Mouse (Mus musculus) liver, embryonic 12.5 days (tissue): ENCODE measurements around the gene Gm6020. TPM values are rescaled to one million over a fixed set of nuclear protein-coding genes. Genes with fewer than 3 reads are reported as not detected.
"Not testable (repeated sequence)": the region's sequence is repeated elsewhere in the genome, so short reads cannot be mapped to it uniquely, and the experiment has no call there.

Experiments used
- ATAC-seq: fragments of 200-750 bp; cut with Nextera tagmentation; 2 replicates; pipeline ENCODE4 v1.8.0; 2017; ENCODE audit warnings: moderate number of reproducible peaks, mild to moderate bottlenecking, moderate library complexity
- H3K27ac ChIP-seq: fragments of 300-500 bp; sonication (generic); 2 replicates; pipeline ENCODE4 v1.5.1; 2016; ENCODE audit warnings: mild to moderate bottlenecking
- H3K27me3 ChIP-seq: fragments of 300-500 bp; sonication (generic); replicated peaks from 2 replicates; pipeline ENCODE4 v1.6.1; 2016; ENCODE audit warnings: mild to moderate bottlenecking, moderate library complexity
- H3K36me3 ChIP-seq: fragments of 300-500 bp; sonication (generic); 2 replicates; pipeline ENCODE4 v1.6.1; 2016; ENCODE audit warnings: mild to moderate bottlenecking, moderate library complexity
- H3K4me1 ChIP-seq: fragments of 300-500 bp; sonication (generic); 2 replicates; pipeline ENCODE4 v1.6.1; 2016
- H3K4me2 ChIP-seq: fragments of 300-500 bp; sonication (generic); 2 replicates; pipeline ENCODE4 v1.6.1; 2016; ENCODE audit warnings: mild to moderate bottlenecking, moderate library complexity
- H3K4me3 ChIP-seq: fragments of 300-500 bp; sonication (generic); 2 replicates; pipeline ENCODE4 v1.5.1; 2016; ENCODE audit warnings: mild to moderate bottlenecking, moderate library complexity
- H3K9ac ChIP-seq: fragments of 300-500 bp; sonication (generic); 2 replicates; pipeline ENCODE4 v1.6.1; 2016; ENCODE audit warnings: mild to moderate bottlenecking, moderate library complexity
- H3K9me3 ChIP-seq: fragments of 300-500 bp; sonication (generic); replicated peaks from 2 replicates; pipeline ENCODE4 v1.6.1; 2016; ENCODE audit warnings: mild to moderate bottlenecking, moderate library complexity
- WGBS: fragments of 180-500 bp; shearing (Covaris S2); methylation state at CpG from one replicate; pipeline ENCODE4 v1.1.7; 2016; ENCODE audit not compliant: insufficient replicate concordance; 5-methylcytosine and 5-hydroxymethylcytosine counted together
- polyA plus RNA-seq: library from polyadenylated mRNA; unstranded; fragments of >200 nt; fragmentation: Nextera tagmentation; extraction: Ambion mirVana; gene quantifications from 2 replicates; pipeline ENCODE4 v1.2.1, GENCODE M21; 2016

Gene Gm6020
- polyA plus RNA-seq: not detected in 2 replicates

DNA sequence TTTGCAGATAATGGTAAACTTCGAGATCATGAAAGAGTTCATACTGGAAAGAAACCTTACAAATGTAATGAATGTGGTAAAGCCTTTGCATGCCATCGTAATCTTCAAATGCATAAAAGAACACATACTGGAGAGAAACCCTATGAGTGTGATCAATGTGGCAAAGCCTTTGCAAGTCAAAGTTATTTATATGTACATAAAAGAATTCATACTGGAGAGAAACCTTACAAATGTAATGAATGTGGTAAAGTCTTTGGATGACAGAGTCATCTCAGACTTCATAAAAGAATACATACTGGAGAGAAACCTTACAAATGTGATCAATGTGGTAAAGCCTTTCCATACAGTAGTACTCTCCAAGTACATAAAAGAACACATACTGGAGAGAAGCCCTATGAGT, at the start of gene Gm6020:
Gene Gm6020, plus strand, starts transcription at position 301 of the 400 bp plus-strand sequence.
- ATAC-seq: not testable (repeated sequence)

GRCm38 (mm10) chr19:61138655-61139054, 45.0 kb upstream of the Gm6020 start:
- Histone ChIP-seq H3K4me3 (no peak overlapping the region), H3K9me3 (no peaks in the 10 kb centered on the region), H3K4me2 (no peak overlapping the region), H3K4me1 (peaks cover 26% of the 10 kb centered on the region), H3K27me3 (no peaks in the 10 kb centered on the region), H3K36me3 (peaks cover 10% of the 10 kb centered on the region), H3K9ac (no peak overlapping the region), H3K27ac (no peak overlapping the region)
- ATAC-seq: no peak

More for the DNA sequence above, at the start of gene Gm6020:
- H3K4me2 ChIP-seq, H3K27ac ChIP-seq, H3K27me3 ChIP-seq, H3K4me1 ChIP-seq, H3K36me3 ChIP-seq, H3K9ac ChIP-seq, H3K4me3 ChIP-seq, H3K9me3 ChIP-seq: not testable (repeated sequence)
- 60% methylated on average over 2 of the region's 2 CpGs for WGBS

- Histone ChIP-seq H3K4me1 (peaks cover 26% of the 10 kb centered on the region), H3K9ac (peak within 1 kb of the TSS; percentile 77), H3K4me2 (peak within 1 kb of the TSS; percentile 68), H3K36me3 (peaks cover 3% of the 10 kb centered on the region), H3K27me3 (no peaks in the 10 kb centered on the region), H3K9me3 (no peaks in the 10 kb centered on the region), H3K4me3 (peak within 1 kb of the TSS; percentile 71), H3K27ac (peak within 1 kb of the TSS; percentile 78)
- peak; percentile 100 for ATAC-seq
- 1% methylated on average over 18 of the region's 18 CpGs for WGBS
Observed at GRCm38 (mm10) chr19:61140342-61141206, 43.1 kb upstream of the Gm6020 start, which contains the start of gene Zfp950. Gene Zfp950 (minus strand): TSS chr19:61140840.

- Histone ChIP-seq H3K4me1 (peaks cover 26% of the 10 kb centered on the region), H3K4me3 (peak overlapping the region; percentile 71), H3K27me3 (no peaks in the 10 kb centered on the region), H3K9ac (peak overlapping the region; percentile 77), H3K27ac (peak overlapping the region; percentile 78; the same call in 1 of the 2 replicates), H3K4me2 (peak overlapping the region; percentile 68), H3K9me3 (no peaks in the 10 kb centered on the region), H3K36me3 (no peaks in the 10 kb centered on the region; the same call in 1 of the 2 replicates)
- WGBS: 25% methylated on average over 4 of the region's 4 CpGs
- no peak for ATAC-seq
Observed at GRCm38 (mm10) chr19:61141299-61141698, 42.4 kb upstream of the Gm6020 start.

- H3K9me3 ChIP-seq: 0 out of 2 replicates have a peak, but pooled peaks cover 3% of the 10 kb centered on the region
- peak; percentile 86 for ATAC-seq
- peak overlapping the region; percentile 56 for H3K4me3 ChIP-seq
- H3K4me1 ChIP-seq: peaks cover 9% of the 10 kb centered on the region; the same call in 1 of the 2 replicates
- 8% methylated on average over 8 of the region's 8 CpGs for WGBS
- no peaks in the 10 kb centered on the region for H3K36me3 ChIP-seq
- H3K27ac ChIP-seq: no peak overlapping the region
- peak overlapping the region; percentile 54; the same call in 1 of the 2 replicates for H3K9ac ChIP-seq
- H3K27me3 ChIP-seq: no peaks in the 10 kb centered on the region; the same call in 1 of the 2 replicates
- H3K4me2 ChIP-seq: peak overlapping the region; percentile 82
Observed at GRCm38 (mm10) chr19:61151372-61151700, 32.4 kb upstream of the Gm6020 start.

DNA sequence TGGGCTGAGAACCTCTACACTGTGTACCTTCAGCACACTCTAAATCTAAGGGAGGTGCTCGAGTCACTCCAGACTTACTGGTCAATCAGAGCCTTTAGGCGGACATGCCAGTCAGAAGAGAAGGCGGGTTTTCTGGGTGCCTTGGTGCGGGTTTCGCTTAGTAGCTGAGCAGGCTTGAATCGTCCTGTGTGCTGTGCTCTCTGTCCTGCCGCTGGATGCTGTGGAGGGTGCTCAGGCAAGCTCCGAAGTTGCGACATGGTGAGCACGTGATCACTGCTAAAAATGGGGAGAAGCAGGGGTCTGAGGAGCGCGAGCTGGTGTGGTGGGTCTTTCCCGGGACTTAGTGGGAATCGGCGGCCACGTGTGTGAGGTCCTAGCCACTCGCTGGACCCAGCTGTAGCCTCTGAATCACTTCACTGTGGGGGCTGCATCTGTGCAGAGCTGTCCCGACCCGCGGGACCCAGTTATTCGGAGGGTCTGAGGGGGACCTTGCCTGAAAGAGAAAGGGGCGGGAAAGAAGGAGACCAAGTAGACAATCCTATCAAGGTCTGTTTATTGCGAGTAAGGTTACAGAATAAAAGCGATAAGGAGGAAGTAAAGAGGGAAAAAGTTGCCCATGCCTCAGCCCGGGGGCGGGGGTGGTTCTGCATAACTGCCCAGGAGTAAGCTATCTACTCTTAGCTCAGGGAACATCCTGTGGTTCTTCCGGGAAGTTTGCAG, 31.8 kb upstream of the Gm6020 start:
- Histone ChIP-seq H3K9ac (peak overlapping the region; percentile 54), H3K4me2 (peak overlapping the region; percentile 82)
- WGBS: 2% methylated on average over 27 of the region's 27 CpGs

DNA sequence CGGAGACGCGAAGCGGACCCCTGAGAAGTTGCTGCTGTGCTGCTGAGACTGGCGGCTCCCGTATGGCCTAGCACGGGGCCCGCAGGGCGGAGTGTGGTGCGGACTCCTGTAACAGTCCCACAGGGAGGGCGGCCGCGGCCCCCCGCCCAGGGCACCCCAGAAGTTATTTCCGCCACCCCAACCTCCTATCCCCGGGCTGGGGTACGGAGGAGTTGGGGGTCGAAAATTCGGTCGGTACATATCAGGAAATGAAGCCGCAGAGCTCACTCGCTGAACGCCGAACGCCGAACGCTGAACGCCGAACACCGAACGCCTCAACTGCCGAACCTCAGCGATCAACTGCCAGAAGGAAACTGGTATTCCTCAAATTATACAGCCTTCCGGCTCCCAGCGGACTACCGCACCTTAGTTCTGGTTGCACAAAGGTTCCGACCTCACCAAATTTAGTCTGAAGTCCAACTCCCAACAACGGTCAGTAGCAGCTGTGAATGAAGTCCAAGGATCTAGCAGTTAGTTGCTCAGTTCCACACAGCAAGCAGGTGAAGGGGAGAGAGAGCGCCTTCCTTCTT, 7.8 kb upstream of the Gm6020 start, which contains the start of gene Gm7102:
Gene Gm7102, minus strand, starts transcription at position 554 of the 569 bp plus-strand sequence.
- H3K27me3 ChIP-seq: peaks cover 13% of the 10 kb centered on the region
- no peak within 1 kb of the TSS for H3K27ac ChIP-seq
- H3K4me3 ChIP-seq: peak within 1 kb of the TSS; percentile 32
- no peak within 1 kb of the TSS for H3K9ac ChIP-seq
- no peaks in the 10 kb centered on the region for H3K36me3 ChIP-seq
- 28% methylated on average over 39 of the region's 39 CpGs for WGBS
- no peak for ATAC-seq
- H3K4me2 ChIP-seq: peak within 1 kb of the TSS; percentile 56
- no peaks in the 10 kb centered on the region for H3K4me1 ChIP-seq
- no peaks in the 10 kb centered on the region for H3K9me3 ChIP-seq

More for the DNA sequence above, 31.8 kb upstream of the Gm6020 start:
- H3K36me3 ChIP-seq: no peaks in the 10 kb centered on the region
- H3K4me3 ChIP-seq: peak overlapping the region; percentile 56
- no peak overlapping the region for H3K27ac ChIP-seq
- peak; percentile 78 for ATAC-seq
- 0 out of 2 replicates have a peak, but pooled peaks cover 3% of the 10 kb centered on the region for H3K9me3 ChIP-seq
- H3K4me1 ChIP-seq: peaks cover 9% of the 10 kb centered on the region; the same call in 1 of the 2 replicates
- no peaks in the 10 kb centered on the region; the same call in 1 of the 2 replicates for H3K27me3 ChIP-seq

- H3K4me3 ChIP-seq: no peak overlapping the region
- H3K9ac ChIP-seq: no peak overlapping the region
- WGBS: 12% methylated on average over 13 of the region's 13 CpGs
- 0 out of 2 replicates have a peak, but pooled peaks cover 4% of the 10 kb centered on the region for H3K27me3 ChIP-seq
- H3K9me3 ChIP-seq: no peaks in the 10 kb centered on the region
- H3K36me3 ChIP-seq: no peaks in the 10 kb centered on the region
- no peak overlapping the region for H3K27ac ChIP-seq
- peaks cover 5% of the 10 kb centered on the region; the same call in 1 of the 2 replicates for H3K4me1 ChIP-seq
- H3K4me2 ChIP-seq: no peak overlapping the region
- no peak for ATAC-seq
Observed at GRCm38 (mm10) chr19:61199316-61199715, 15.6 kb downstream of the Gm6020 start.

DNA sequence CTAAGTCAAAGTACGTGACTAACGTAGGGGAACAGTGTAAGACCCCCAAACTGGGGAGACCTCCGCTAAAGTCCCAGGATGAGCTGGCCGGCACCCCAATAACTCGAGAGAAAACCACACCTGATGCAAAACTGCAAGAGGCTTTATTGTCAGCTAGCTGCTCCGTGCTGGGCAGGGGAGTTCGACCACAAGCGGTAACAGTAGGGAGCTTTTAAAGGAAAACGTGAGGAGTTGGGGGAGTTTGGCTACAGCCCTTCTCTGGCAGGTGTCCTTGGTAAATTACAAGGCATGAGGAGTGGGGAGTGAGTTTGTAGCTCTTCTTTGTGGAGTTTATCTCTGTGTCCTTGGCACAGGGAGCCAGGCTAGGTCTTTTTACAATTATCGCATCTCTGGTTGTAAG, 16.1 kb downstream of the Gm6020 start:
- 12% methylated on average over 10 of the region's 10 CpGs for WGBS
- H3K4me1 ChIP-seq: peaks cover 5% of the 10 kb centered on the region; the same call in 1 of the 2 replicates

GRCm38 (mm10) chr19:61207506-61207905, 23.8 kb downstream of the Gm6020 start:
- H3K9me3 ChIP-seq: peaks cover 10% of the 10 kb centered on the region; the same call in 1 of the 2 replicates
- H3K9ac ChIP-seq, H3K4me2 ChIP-seq, H3K36me3 ChIP-seq, H3K27me3 ChIP-seq, H3K4me1 ChIP-seq, H3K4me3 ChIP-seq: not testable (repeated sequence)
- H3K27ac ChIP-seq: peak overlapping the region; percentile 11; the same call in 1 of the 2 replicates
- 38% methylated on average over 6 of the region's 6 CpGs for WGBS
- ATAC-seq: peak; percentile 82

More for the DNA sequence above, 16.1 kb downstream of the Gm6020 start:
- ATAC-seq: no peak
- H3K27ac ChIP-seq: no peak overlapping the region
- no peak overlapping the region for H3K4me3 ChIP-seq
- H3K9ac ChIP-seq: no peak overlapping the region
- 0 out of 2 replicates have a peak, but pooled peaks cover 4% of the 10 kb centered on the region for H3K27me3 ChIP-seq
- H3K4me2 ChIP-seq: no peak overlapping the region
- no peaks in the 10 kb centered on the region for H3K36me3 ChIP-seq
- H3K9me3 ChIP-seq: no peaks in the 10 kb centered on the region

- ATAC-seq: no peak
- Histone ChIP-seq H3K4me3 (no peak overlapping the region), H3K27ac (no peak overlapping the region), H3K9ac (no peak overlapping the region), H3K36me3 (no peaks in the 10 kb centered on the region), H3K4me1 (peaks cover 30% of the 10 kb centered on the region), H3K27me3 (no peaks in the 10 kb centered on the region; the same call in 1 of the 2 replicates), H3K4me2 (no peak overlapping the region), H3K9me3 (peaks cover 3% of the 10 kb centered on the region)
- 80% methylated on average over 6 of the region's 6 CpGs for WGBS
Observed at GRCm38 (mm10) chr19:61223706-61224328, 40.1 kb downstream of the Gm6020 start.
